Mouse (Mus musculus) G1E (cell line): ENCODE data around the gene Ddx1. TPM values are rescaled to one million over a fixed set of nuclear protein-coding genes. Genes with fewer than 3 reads are reported as not detected.

Experiments used
- ATAC-seq: 2 replicates; pipeline ENCODE4 v1.8.0; 2016; ENCODE audit warnings: mild to moderate bottlenecking; ENCODE audit not compliant: insufficient number of reproducible peaks, poor library complexity, low FRiP score, severe bottlenecking; ENCODE audit errors: extremely low read depth
- DNase-seq: peaks from one replicate; pipeline ENCODE4 v3.0.0; 2012; ENCODE audit warnings: low spot score
- H3K27me3 ChIP-seq: 2 replicates; pipeline ENCODE4 v1.6.1; 2012; ENCODE audit warnings: mild to moderate bottlenecking, low read length, inconsistent platforms; ENCODE audit not compliant: insufficient read depth
- H3K36me3 ChIP-seq: replicated peaks from 2 replicates; pipeline ENCODE3; 2012; ENCODE audit warnings: mild to moderate bottlenecking, inconsistent platforms
- H3K4me1 ChIP-seq: 2 replicates; pipeline ENCODE4 v1.6.1; 2012; ENCODE audit warnings: low read depth, low read length, inconsistent platforms, mixed read lengths; ENCODE audit not compliant: insufficient read depth
- H3K4me3 ChIP-seq: 2 replicates; pipeline ENCODE4 v1.5.1; 2012; ENCODE audit warnings: low read depth, mild to moderate bottlenecking, inconsistent platforms, low read length, moderate library complexity, mixed read lengths
- H3K9me3 ChIP-seq: replicated peaks from 2 replicates; pipeline ENCODE4 v1.6.1; 2012; ENCODE audit warnings: inconsistent platforms
- CTCF ChIP-seq: IDR thresholded peaks from 2 replicates; pipeline ENCODE4 v1.5.1; 2012; ENCODE audit warnings: low read depth, low read length, inconsistent platforms, mixed read lengths
- GATA1 ChIP-seq: IDR thresholded peaks from 2 replicates; pipeline ENCODE4 v1.6.1; 2012; ENCODE audit warnings: borderline replicate concordance, low read length, inconsistent platforms, mixed read lengths
- GATA2 ChIP-seq: IDR thresholded peaks from 2 replicates; pipeline ENCODE4 v1.6.1; 2012; ENCODE audit warnings: low read depth, low read length, inconsistent platforms, borderline replicate concordance
- POLR2AphosphoS5 ChIP-seq: IDR thresholded peaks from 2 replicates; pipeline ENCODE4 v1.6.1; 2012; ENCODE audit warnings: low read depth, low read length, inconsistent platforms; ENCODE audit not compliant: insufficient replicate concordance
- TAL1 ChIP-seq: conservative IDR thresholded peaks from 2 replicates; pipeline ENCODE4 v1.6.1; 2012; ENCODE audit warnings: low read depth, low read length, inconsistent platforms, mixed read lengths
- polyA plus RNA-seq: library from polyadenylated mRNA; stranded (reverse); fragments of >175 nt; gene quantifications from 2 replicates; pipeline ENCODE4 v1.2.3, GENCODE M21; 2012
- total RNA-seq, 2 experiments: library from RNA; stranded (forward) in 1 of 2; stranded (reverse) in 1 of 2; fragments of 200-1000 nt in 1 of 2; fragments of >200 nt in 1 of 2; fragmentation: Nextera tagmentation in 1 of 2; gene quantifications; 2 replicates each; pipeline ENCODE4 v1.2.3; 2014 to 2017

The Ddx1 gene
- total and polyA plus RNA-seq, 3 experiments = 7.0 to 181 (median 138) TPM

GRCm38 (mm10) chr12:13268412-13268811, 19.4 kb upstream of the Ddx1 start:
- DNase-seq (no peak), ATAC-seq (no peak)
- peaks cover 15% of the 10 kb centered on the region for H3K4me1 ChIP-seq
- H3K4me3 ChIP-seq = peak overlapping the region; percentile 98; the same call in 1 of the 2 replicates
- H3K36me3 ChIP-seq = peaks cover 8% of the 10 kb centered on the region
- H3K27me3 ChIP-seq = peaks cover 3% of the 10 kb centered on the region
- H3K9me3 ChIP-seq = no peaks in the 10 kb centered on the region
- TF ChIP-seq GATA2 (no peak), CTCF (no peak), TAL1 (no peak), GATA1 (no peak), POLR2AphosphoS5 (no peak)

GRCm38 (mm10) chr12:13255701-13256100, 6.7 kb upstream of the Ddx1 start:
- Histone ChIP-seq H3K4me1 (peaks cover 6% of the 10 kb centered on the region), H3K9me3 (no peaks in the 10 kb centered on the region), H3K27me3 (peaks cover 24% of the 10 kb centered on the region), H3K4me3 (no peak overlapping the region), H3K36me3 (no peaks in the 10 kb centered on the region)
- DNase-seq (no peak), ATAC-seq (no peak)
- TF ChIP-seq TAL1 (no peak), CTCF (no peak), GATA1 (no peak), GATA2 (no peak), POLR2AphosphoS5 (no peak)

GRCm38 (mm10) chr12:13255068-13255467, 6.1 kb upstream of the Ddx1 start:
- TF ChIP-seq CTCF = no peak
- TF ChIP-seq GATA1 = no peak
- TF ChIP-seq GATA2 = no peak
- no peak for TF ChIP-seq POLR2AphosphoS5
- TF ChIP-seq TAL1 = no peak
- Histone ChIP-seq H3K4me1 (peaks cover 9% of the 10 kb centered on the region), H3K36me3 (no peaks in the 10 kb centered on the region), H3K4me3 (no peak overlapping the region), H3K27me3 (peaks cover 24% of the 10 kb centered on the region), H3K9me3 (no peaks in the 10 kb centered on the region)
- ATAC-seq = no peak
- DNase-seq = no peak

GRCm38 (mm10) chr12:13249573-13249919, 533 bp upstream of the Ddx1 start:
- no peak for ATAC-seq
- Histone ChIP-seq H3K9me3 (no peaks in the 10 kb centered on the region), H3K4me3 (peak overlapping the region; percentile 93), H3K27me3 (peaks cover 3% of the 10 kb centered on the region), H3K4me1 (peaks cover 23% of the 10 kb centered on the region), H3K36me3 (peaks cover 24% of the 10 kb centered on the region)
- no peak for DNase-seq
- no peak for TF ChIP-seq TAL1
- no peak for TF ChIP-seq POLR2AphosphoS5
- no peak for TF ChIP-seq CTCF
- TF ChIP-seq GATA1 = no peak
- no peak for TF ChIP-seq GATA2

GRCm38 (mm10) chr12:13242453-13242852, 6.6 kb downstream of the Ddx1 start:
- no peak for ATAC-seq
- no peak for DNase-seq
- TF ChIP-seq CTCF (no peak), GATA1 (no peak), GATA2 (no peak), POLR2AphosphoS5 (no peak), TAL1 (no peak)
- Histone ChIP-seq H3K4me3 (no peak overlapping the region), H3K27me3 (no peaks in the 10 kb centered on the region), H3K4me1 (peaks cover 9% of the 10 kb centered on the region), H3K9me3 (no peaks in the 10 kb centered on the region), H3K36me3 (peaks cover 90% of the 10 kb centered on the region)

GRCm38 (mm10) chr12:13218101-13218514, 30.9 kb downstream of the Ddx1 start:
- no peak for DNase-seq
- Histone ChIP-seq H3K27me3 (no peaks in the 10 kb centered on the region), H3K4me1 (no peaks in the 10 kb centered on the region), H3K9me3 (no peaks in the 10 kb centered on the region), H3K4me3 (no peak overlapping the region), H3K36me3 (peaks cover 44% of the 10 kb centered on the region)
- TF ChIP-seq TAL1 = no peak
- TF ChIP-seq GATA2 = no peak
- 0 out of 2 replicates have a peak, but pooled peaks have one; percentile 1 for ATAC-seq
